Mouse (Mus musculus) G1E (cell line): ENCODE measurements at regions not wholly inside any gene's neighbourhood (a gene's known extent, or its start where the extent isn't known, plus 50 kb on each side); places are given as distances from the start of the nearest gene placed in this dataset.

ENCODE experiments used
- CTCF ChIP-seq: IDR thresholded peaks from 2 replicates; pipeline ENCODE4 v1.5.1; 2012; ENCODE audit warnings: low read depth, low read length, inconsistent platforms, mixed read lengths
- GATA1 ChIP-seq: IDR thresholded peaks from 2 replicates; pipeline ENCODE4 v1.6.1; 2012; ENCODE audit warnings: borderline replicate concordance, low read length, inconsistent platforms, mixed read lengths
- GATA2 ChIP-seq: IDR thresholded peaks from 2 replicates; pipeline ENCODE4 v1.6.1; 2012; ENCODE audit warnings: low read depth, low read length, inconsistent platforms, borderline replicate concordance
- POLR2AphosphoS5 ChIP-seq: IDR thresholded peaks from 2 replicates; pipeline ENCODE4 v1.6.1; 2012; ENCODE audit warnings: low read depth, low read length, inconsistent platforms; ENCODE audit not compliant: insufficient replicate concordance
- TAL1 ChIP-seq: conservative IDR thresholded peaks from 2 replicates; pipeline ENCODE4 v1.6.1; 2012; ENCODE audit warnings: low read depth, low read length, inconsistent platforms, mixed read lengths

- TF ChIP-seq CTCF (no peak), GATA1 (no peak), TAL1 (no peak), GATA2 (no peak), POLR2AphosphoS5 (no peak)
These were observed 120.1 kb downstream of the Lca5 start for GRCm38 (mm10) chr9:83320834-83321233.
